Mouse (Mus musculus): ENCODE data around the gene Wrap53.
"Not testable (repeated sequence)": the region's sequence is repeated elsewhere in the genome, so short reads cannot be mapped to it uniquely, and the experiment has no call there.

The Wrap53 gene

GRCm38 (mm10) chr11:69552622-69553340, 27.3 kb downstream of the Wrap53 start:
- in situ Hi-C loops (cut with MboI; ENCODE audit: low pct_unique_long_range_greater_than_20kb in 1 of 2, low sequenced_read_pairs in 2 of 2, unreplicated experiment in 1 of 2): no loop called here

- in situ Hi-C loops (cut with MboI; ENCODE audit: low pct_unique_long_range_greater_than_20kb in 1 of 2, low sequenced_read_pairs in 2 of 2, unreplicated experiment in 1 of 2): no loop called here
These were observed 28.7 kb downstream of the Wrap53 start for GRCm38 (mm10) chr11:69551310-69551709.

GRCm38 (mm10) chr11:69549060-69549656, 30.9 kb downstream of the Wrap53 start, which contains the start of gene Dnah2:
Dnah2 (minus strand) TSS chr11:69549110.
- in situ Hi-C loops (cut with MboI; ENCODE audit: low pct_unique_long_range_greater_than_20kb in 1 of 2, low sequenced_read_pairs in 2 of 2, unreplicated experiment in 1 of 2): loop anchor here (10.0 kb wide), 2 partner anchors 66 to 166 kb away; partner anchors contain the start of gene Shbg (in 1 of the 2)

GRCm38 (mm10) chr11:69547071-69547470, 33.0 kb downstream of the Wrap53 start:
- in situ Hi-C loops (cut with MboI; ENCODE audit: low pct_unique_long_range_greater_than_20kb in 1 of 2, low sequenced_read_pairs in 2 of 2, unreplicated experiment in 1 of 2): loop anchor here (10.0 kb wide), 2 partner anchors 68 to 168 kb away; partner anchors contain the start of gene Shbg (in 1 of the 2)

GRCm38 (mm10) chr11:69546423-69547053, 33.5 kb downstream of the Wrap53 start:
- in situ Hi-C loops (cut with MboI; ENCODE audit: low pct_unique_long_range_greater_than_20kb in 1 of 2, low sequenced_read_pairs in 2 of 2, unreplicated experiment in 1 of 2): loop anchor here (10.0 kb wide), 2 partner anchors 68 to 168 kb away; partner anchors contain the start of gene Shbg (in 1 of the 2)

- in situ Hi-C loops (cut with MboI; ENCODE audit: low pct_unique_long_range_greater_than_20kb in 1 of 2, low sequenced_read_pairs in 2 of 2, unreplicated experiment in 1 of 2): loop anchor here (10.0 kb wide), 2 partner anchors 69 to 169 kb away; partner anchors contain the start of gene Shbg (in 1 of the 2)
These were observed 34.1 kb downstream of the Wrap53 start for GRCm38 (mm10) chr11:69545957-69546356.

GRCm38 (mm10) chr11:69543598-69543997, 36.5 kb downstream of the Wrap53 start:
- in situ Hi-C loops (cut with MboI; ENCODE audit: low pct_unique_long_range_greater_than_20kb in 1 of 2, low sequenced_read_pairs in 2 of 2, unreplicated experiment in 1 of 2): loop anchor here (5.0 to 10.0 kb wide), 3 partner anchors 34 to 171 kb away; partner anchors contain the start of gene Shbg (in 1 of the 2)

- in situ Hi-C loops (cut with MboI; ENCODE audit: low pct_unique_long_range_greater_than_20kb in 1 of 2, low sequenced_read_pairs in 2 of 2, unreplicated experiment in 1 of 2): loop anchor here (5.0 to 10.0 kb wide), 3 partner anchors 36 to 173 kb away; partner anchors contain the start of gene Shbg (in 1 of the 2)
These were observed 38.3 kb downstream of the Wrap53 start for GRCm38 (mm10) chr11:69541741-69542140.

- in situ Hi-C loops (cut with MboI; ENCODE audit: low pct_unique_long_range_greater_than_20kb in 1 of 2, low sequenced_read_pairs in 2 of 2, unreplicated experiment in 1 of 2): loop anchor here (5.0 to 10.0 kb wide), 3 partner anchors 37 to 174 kb away; partner anchors contain the start of gene Shbg (in 1 of the 2)
These were observed 39.4 kb downstream of the Wrap53 start for GRCm38 (mm10) chr11:69540700-69541099.

- in situ Hi-C loops (cut with MboI; ENCODE audit: low pct_unique_long_range_greater_than_20kb in 1 of 2, low sequenced_read_pairs in 2 of 2, unreplicated experiment in 1 of 2): no loop called here
These were observed 45.1 kb downstream of the Wrap53 start for GRCm38 (mm10) chr11:69534990-69535389.

- in situ Hi-C loops (cut with MboI; ENCODE audit: low pct_unique_long_range_greater_than_20kb in 1 of 2, low sequenced_read_pairs in 2 of 2, unreplicated experiment in 1 of 2): no loop called here
These were observed 47.4 kb downstream of the Wrap53 start for GRCm38 (mm10) chr11:69532480-69533150.

- in situ Hi-C loops (cut with MboI; ENCODE audit: low pct_unique_long_range_greater_than_20kb in 1 of 2, low sequenced_read_pairs in 2 of 2, unreplicated experiment in 1 of 2): not testable (repeated sequence)
These were observed 49.3 kb downstream of the Wrap53 start for GRCm38 (mm10) chr11:69530755-69531154.

- in situ Hi-C loops (cut with MboI; ENCODE audit: low pct_unique_long_range_greater_than_20kb in 1 of 2, low sequenced_read_pairs in 2 of 2, unreplicated experiment in 1 of 2): not testable (repeated sequence)
These were observed 49.8 kb downstream of the Wrap53 start for GRCm38 (mm10) chr11:69530281-69530680.

GRCm38 (mm10) chr11:69528031-69528390, 52.0 kb downstream of the Wrap53 start:
- in situ Hi-C loops (cut with MboI; ENCODE audit: low pct_unique_long_range_greater_than_20kb in 1 of 2, low sequenced_read_pairs in 2 of 2, unreplicated experiment in 1 of 2): loop anchor here in 1 of 2 experiments (5.0 kb wide), 1 partner anchor 99 kb away; no protein-coding TSS in a partner anchor

GRCm38 (mm10) chr11:69527098-69528030, 52.7 kb downstream of the Wrap53 start:
- in situ Hi-C loops (cut with MboI; ENCODE audit: low pct_unique_long_range_greater_than_20kb in 1 of 2, low sequenced_read_pairs in 2 of 2, unreplicated experiment in 1 of 2): loop anchor here in 1 of 2 experiments (5.0 kb wide), 1 partner anchor 100 kb away; no protein-coding TSS in a partner anchor

GRCm38 (mm10) chr11:69526631-69527030, 53.4 kb downstream of the Wrap53 start:
- in situ Hi-C loops (cut with MboI; ENCODE audit: low pct_unique_long_range_greater_than_20kb in 1 of 2, low sequenced_read_pairs in 2 of 2, unreplicated experiment in 1 of 2): loop anchor here in 1 of 2 experiments (5.0 kb wide), 1 partner anchor 101 kb away; no protein-coding TSS in a partner anchor

GRCm38 (mm10) chr11:69525661-69526060, 54.4 kb downstream of the Wrap53 start:
- in situ Hi-C loops (cut with MboI; ENCODE audit: low pct_unique_long_range_greater_than_20kb in 1 of 2, low sequenced_read_pairs in 2 of 2, unreplicated experiment in 1 of 2): loop anchor here in 1 of 2 experiments (5.0 kb wide), 1 partner anchor 102 kb away; no protein-coding TSS in a partner anchor

Data from mouse embryonic stem cell (cell line).